Mouse (Mus musculus): ENCODE data around the gene Sh3kbp1. TPM values are rescaled to one million over a fixed set of nuclear protein-coding genes. Genes with fewer than 3 reads are reported as not detected.

Gene Sh3kbp1
- polyA plus RNA-seq, 1 experiment = 32.2 TPM

- H3K27ac ChIP-seq (ENCODE audit: control insufficient read depth, insufficient read depth, low read depth, low read length, poor library complexity) = no peak overlapping the region
- WGBS = 73% methylated on average over 3 of the region's 3 CpGs
- H3K4me1 ChIP-seq (ENCODE audit: control insufficient read depth, insufficient read depth, low read length) = no peaks in the 10 kb centered on the region; the same call in 1 of the 2 replicates
- TF ChIP-seq CTCF (IDR thresholded peaks at IDR 0.05; ENCODE audit: control insufficient read depth, insufficient read depth, low read length) = no peak
- H3K4me3 ChIP-seq (replicated peaks; ENCODE audit: control insufficient read depth, low read depth, low read length) = no peak overlapping the region
Observed at GRCm38 (mm10) chrX:159763801-159764200, 136.7 kb downstream of the Sh3kbp1 start.

GRCm38 (mm10) chrX:159765850-159766249 lies 138.8 kb downstream of the Sh3kbp1 start:
- H3K4me1 ChIP-seq (ENCODE audit: control insufficient read depth, insufficient read depth, low read length) = no peaks in the 10 kb centered on the region; the same call in 1 of the 2 replicates
- 73% methylated on average over 1 of the region's 1 CpGs for WGBS
- H3K4me3 ChIP-seq (replicated peaks; ENCODE audit: control insufficient read depth, low read depth, low read length) = no peak overlapping the region
- no peak for TF ChIP-seq CTCF (IDR thresholded peaks at IDR 0.05; ENCODE audit: control insufficient read depth, insufficient read depth, low read length)
- TF ChIP-seq POLR2A (IDR thresholded peaks at IDR 0.05; ENCODE audit: borderline replicate concordance, control insufficient read depth, low read depth, low read length) = no peak
- no peak overlapping the region for H3K27ac ChIP-seq (ENCODE audit: control insufficient read depth, insufficient read depth, low read depth, low read length, poor library complexity)

GRCm38 (mm10) chrX:159769005-159769404 lies 141.9 kb downstream of the Sh3kbp1 start:
- H3K4me1 ChIP-seq (ENCODE audit: control insufficient read depth, insufficient read depth, low read length) = no peaks in the 10 kb centered on the region; the same call in 1 of the 2 replicates
- no peak for TF ChIP-seq CTCF (IDR thresholded peaks at IDR 0.05; ENCODE audit: control insufficient read depth, insufficient read depth, low read length)
- TF ChIP-seq POLR2A (IDR thresholded peaks at IDR 0.05; ENCODE audit: borderline replicate concordance, control insufficient read depth, low read depth, low read length) = no peak
- no peak overlapping the region for H3K4me3 ChIP-seq (replicated peaks; ENCODE audit: control insufficient read depth, low read depth, low read length)
- WGBS = 54% methylated on average over 2 of the region's 2 CpGs
- H3K27ac ChIP-seq (ENCODE audit: control insufficient read depth, insufficient read depth, low read depth, low read length, poor library complexity) = no peak overlapping the region

GRCm38 (mm10) chrX:159769773-159770172 lies 142.7 kb downstream of the Sh3kbp1 start:
- TF ChIP-seq POLR2A (IDR thresholded peaks at IDR 0.05; ENCODE audit: borderline replicate concordance, control insufficient read depth, low read depth, low read length) = no peak
- no peak for TF ChIP-seq CTCF (IDR thresholded peaks at IDR 0.05; ENCODE audit: control insufficient read depth, insufficient read depth, low read length)

GRCm38 (mm10) chrX:159772137-159772536 lies 145.1 kb downstream of the Sh3kbp1 start:
- H3K4me1 ChIP-seq (ENCODE audit: control insufficient read depth, insufficient read depth, low read length) = no peaks in the 10 kb centered on the region; the same call in 1 of the 2 replicates
- TF ChIP-seq POLR2A (IDR thresholded peaks at IDR 0.05; ENCODE audit: borderline replicate concordance, control insufficient read depth, low read depth, low read length) = no peak
- no peak for TF ChIP-seq CTCF (IDR thresholded peaks at IDR 0.05; ENCODE audit: control insufficient read depth, insufficient read depth, low read length)
- 61% methylated on average over 4 of the region's 4 CpGs for WGBS
- no peak overlapping the region for H3K27ac ChIP-seq (ENCODE audit: control insufficient read depth, insufficient read depth, low read depth, low read length, poor library complexity)
- H3K4me3 ChIP-seq (replicated peaks; ENCODE audit: control insufficient read depth, low read depth, low read length) = no peak overlapping the region

More at GRCm38 (mm10) chrX:159769773-159770172, 142.7 kb downstream of the Sh3kbp1 start:
- Histone ChIP-seq H3K4me1 (ENCODE audit: control insufficient read depth, insufficient read depth, low read length) (no peaks in the 10 kb centered on the region; the same call in 1 of the 2 replicates), H3K27ac (ENCODE audit: control insufficient read depth, insufficient read depth, low read depth, low read length, poor library complexity) (no peak overlapping the region), H3K4me3 (replicated peaks; ENCODE audit: control insufficient read depth, low read depth, low read length) (no peak overlapping the region)
- WGBS = 73% methylated on average over 3 of the region's 3 CpGs

GRCm38 (mm10) chrX:159775042-159775441 lies 148.0 kb downstream of the Sh3kbp1 start:
- TF ChIP-seq CTCF (IDR thresholded peaks at IDR 0.05; ENCODE audit: control insufficient read depth, insufficient read depth, low read length) (no peak), POLR2A (IDR thresholded peaks at IDR 0.05; ENCODE audit: borderline replicate concordance, control insufficient read depth, low read depth, low read length) (no peak)
- WGBS = 78% methylated on average over 4 of the region's 4 CpGs
- Histone ChIP-seq H3K4me1 (ENCODE audit: control insufficient read depth, insufficient read depth, low read length) (no peaks in the 10 kb centered on the region; the same call in 1 of the 2 replicates), H3K27ac (ENCODE audit: control insufficient read depth, insufficient read depth, low read depth, low read length, poor library complexity) (no peak overlapping the region), H3K4me3 (replicated peaks; ENCODE audit: control insufficient read depth, low read depth, low read length) (no peak overlapping the region)

GRCm38 (mm10) chrX:159778787-159779186 lies 151.7 kb downstream of the Sh3kbp1 start:
- H3K4me1 ChIP-seq (ENCODE audit: control insufficient read depth, insufficient read depth, low read length) = no peaks in the 10 kb centered on the region
- 63% methylated on average over 1 of the region's 1 CpGs for WGBS
- H3K27ac ChIP-seq (ENCODE audit: control insufficient read depth, insufficient read depth, low read depth, low read length, poor library complexity) = no peak overlapping the region
- TF ChIP-seq POLR2A (IDR thresholded peaks at IDR 0.05; ENCODE audit: borderline replicate concordance, control insufficient read depth, low read depth, low read length) = no peak
- no peak for TF ChIP-seq CTCF (IDR thresholded peaks at IDR 0.05; ENCODE audit: control insufficient read depth, insufficient read depth, low read length)
- no peak overlapping the region for H3K4me3 ChIP-seq (replicated peaks; ENCODE audit: control insufficient read depth, low read depth, low read length)

GRCm38 (mm10) chrX:159790516-159790915 lies 163.4 kb downstream of the Sh3kbp1 start:
- no peaks in the 10 kb centered on the region for H3K4me1 ChIP-seq (ENCODE audit: control insufficient read depth, insufficient read depth, low read length)
- H3K4me3 ChIP-seq (replicated peaks; ENCODE audit: control insufficient read depth, low read depth, low read length) = no peak overlapping the region
- 72% methylated on average over 3 of the region's 3 CpGs for WGBS
- TF ChIP-seq POLR2A (IDR thresholded peaks at IDR 0.05; ENCODE audit: borderline replicate concordance, control insufficient read depth, low read depth, low read length) (no peak), CTCF (IDR thresholded peaks at IDR 0.05; ENCODE audit: control insufficient read depth, insufficient read depth, low read length) (no peak)
- H3K27ac ChIP-seq (ENCODE audit: control insufficient read depth, insufficient read depth, low read depth, low read length, poor library complexity) = no peak overlapping the region

GRCm38 (mm10) chrX:159795603-159796002 lies 168.5 kb downstream of the Sh3kbp1 start:
- no peak overlapping the region for H3K27ac ChIP-seq (ENCODE audit: control insufficient read depth, insufficient read depth, low read depth, low read length, poor library complexity)
- H3K4me1 ChIP-seq (ENCODE audit: control insufficient read depth, insufficient read depth, low read length) = no peaks in the 10 kb centered on the region
- TF ChIP-seq POLR2A (IDR thresholded peaks at IDR 0.05; ENCODE audit: borderline replicate concordance, control insufficient read depth, low read depth, low read length) (no peak), CTCF (IDR thresholded peaks at IDR 0.05; ENCODE audit: control insufficient read depth, insufficient read depth, low read length) (no peak)
- H3K4me3 ChIP-seq (replicated peaks; ENCODE audit: control insufficient read depth, low read depth, low read length) = no peak overlapping the region
- WGBS = 71% methylated on average over 2 of the region's 2 CpGs

Data from bone marrow, adult 2 months (tissue).